Mouse (Mus musculus) MEL (cell line): ENCODE measurements around the gene Myo7a. TPM values are rescaled to one million over a fixed set of nuclear protein-coding genes. Genes with fewer than 3 reads are reported as not detected.

Experiments
- DNase-seq: peaks from one replicate; pipeline ENCODE4 v3.0.0; 2011; ENCODE audit warnings: low read depth, low spot score
- H3K27ac ChIP-seq: 2 replicates; pipeline ENCODE4 v1.5.1; 2012; ENCODE audit warnings: low read depth, mild to moderate bottlenecking, control low read depth, low read length, moderate library complexity; ENCODE audit not compliant: control insufficient read depth
- H3K27me3 ChIP-seq, 2 experiments: fragments of 150-350 bp in 1 of 2; sonication (generic) in 1 of 2; 2 replicates each; pipeline ENCODE4 v1.6.1; 2012; ENCODE audit warnings: low read length in 2 of 2, mild to moderate bottlenecking in 2 of 2, improper control_type of control experiment in 1 of 2, moderate library complexity in 1 of 2; ENCODE audit not compliant: insufficient read depth in 2 of 2, control insufficient read depth in 1 of 2
- H3K36me3 ChIP-seq, 2 experiments: 2 replicates each; pipeline ENCODE4 v1.6.1; 2012 to 2014; ENCODE audit warnings: low read length in 2 of 2, improper control_type of control experiment in 1 of 2, inconsistent platforms in 1 of 2, mild to moderate bottlenecking in 1 of 2; ENCODE audit not compliant: insufficient read depth in 2 of 2, control insufficient read depth in 1 of 2
- H3K4me1 ChIP-seq, 2 experiments: fragments of 150-350 bp in 1 of 2; sonication (generic) in 1 of 2; 2 replicates each; pipeline ENCODE4 v1.6.1; 2012; ENCODE audit warnings: low read length in 2 of 2, improper control_type of control experiment in 1 of 2, mild to moderate bottlenecking in 1 of 2; ENCODE audit not compliant: insufficient read depth in 2 of 2, control insufficient read depth in 1 of 2
- H3K4me3 ChIP-seq, 2 experiments: fragments of 150-350 bp in 1 of 2; sonication (generic) in 1 of 2; 2 replicates each; pipeline ENCODE4 v1.5.1; 2012; ENCODE audit warnings: low read depth in 2 of 2, low read length in 2 of 2, mild to moderate bottlenecking in 2 of 2, moderate library complexity in 2 of 2, control low read depth in 1 of 2, improper control_type of control experiment in 1 of 2; ENCODE audit not compliant: control insufficient read depth in 1 of 2, insufficient read depth in 1 of 2
- H3K79me2 ChIP-seq: 2 replicates; pipeline ENCODE4 v1.6.1; 2012; ENCODE audit warnings: mild to moderate bottlenecking, low read length, moderate library complexity; ENCODE audit not compliant: control insufficient read depth, poor library complexity, insufficient read depth
- H3K9ac ChIP-seq: 2 replicates; pipeline ENCODE4 v1.6.1; 2012; ENCODE audit warnings: low read depth, mild to moderate bottlenecking, control low read depth, low read length, moderate library complexity; ENCODE audit not compliant: control insufficient read depth, poor library complexity, severe bottlenecking
- H3K9me3 ChIP-seq: fragments of 150-350 bp; sonication (generic); replicated peaks from 2 replicates; pipeline ENCODE4 v1.6.1; 2012; ENCODE audit warnings: mild to moderate bottlenecking, low read length, improper control_type of control experiment, moderate library complexity; ENCODE audit not compliant: insufficient read depth
- CHD1 ChIP-seq: IDR thresholded peaks from 2 replicates; pipeline ENCODE4 v1.6.1; 2012; ENCODE audit warnings: low read depth, mild to moderate bottlenecking, inconsistent platforms, low read length, improper control_type of control experiment
- CTCF ChIP-seq, 3 experiments: IDR thresholded peaks in 2 of 3; conservative IDR thresholded peaks in 1 of 3; 2 replicates each; pipeline ENCODE4 v1.5.1; 2011 to 2012; ENCODE audit warnings: low read length in 3 of 3, low read depth in 2 of 3, mild to moderate bottlenecking in 2 of 3, improper control_type of control experiment in 1 of 3, inconsistent platforms in 1 of 3, mixed read lengths in 1 of 3, moderate library complexity in 1 of 3; ENCODE audit not compliant: control insufficient read depth in 1 of 3, insufficient read depth in 1 of 3, poor library complexity in 1 of 3, severe bottlenecking in 1 of 3
- ELF1 ChIP-seq: IDR thresholded peaks from 2 replicates; pipeline ENCODE4 v1.6.1; 2014; ENCODE audit warnings: low read depth, mild to moderate bottlenecking, inconsistent platforms, low read length, improper control_type of control experiment, moderate library complexity
- JUND ChIP-seq: IDR thresholded peaks from 2 replicates; pipeline ENCODE4 v1.6.1; 2011; ENCODE audit warnings: low read depth, mild to moderate bottlenecking, improper control_type of control experiment, low read length
- NELFE ChIP-seq: IDR thresholded peaks from 2 replicates; pipeline ENCODE4 v1.6.1; 2011; ENCODE audit warnings: low read depth, low read length, improper control_type of control experiment
- POLR2A ChIP-seq, 2 experiments: IDR thresholded peaks; 2 replicates each; pipeline ENCODE4 v1.6.1; 2011 to 2012; ENCODE audit warnings: low read length in 2 of 2, mild to moderate bottlenecking in 2 of 2, control low read depth in 1 of 2, improper control_type of control experiment in 1 of 2, low read depth in 1 of 2, moderate library complexity in 1 of 2; ENCODE audit not compliant: control insufficient read depth in 1 of 2, insufficient read depth in 1 of 2, poor library complexity in 1 of 2
- POLR2AphosphoS2 ChIP-seq: IDR thresholded peaks from 2 replicates; pipeline ENCODE4 v1.6.1; 2011; ENCODE audit warnings: low read length, improper control_type of control experiment
- RAD21 ChIP-seq: IDR thresholded peaks from 2 replicates; pipeline ENCODE4 v1.6.1; 2011; ENCODE audit warnings: mild to moderate bottlenecking, low read depth, low read length, improper control_type of control experiment
- RCOR1 ChIP-seq: IDR thresholded peaks from 2 replicates; pipeline ENCODE4 v1.6.1; 2012; ENCODE audit warnings: low read depth, mild to moderate bottlenecking, inconsistent platforms, low read length, improper control_type of control experiment
- SMC3 ChIP-seq: IDR thresholded peaks from 2 replicates; pipeline ENCODE4 v1.6.1; 2011; ENCODE audit warnings: low read depth, low read length, improper control_type of control experiment
- TAL1 ChIP-seq: IDR thresholded peaks from 2 replicates; pipeline ENCODE4 v1.6.1; 2012; ENCODE audit warnings: mild to moderate bottlenecking, inconsistent platforms, low read length, moderate library complexity, mixed read lengths
- TBP ChIP-seq: IDR thresholded peaks from 2 replicates; pipeline ENCODE4 v1.8.0; 2011; ENCODE audit warnings: low read depth, low read length, improper control_type of control experiment
- ZC3H11A ChIP-seq: IDR thresholded peaks from 2 replicates; pipeline ENCODE4 v1.6.1; 2012; ENCODE audit warnings: low read depth, mild to moderate bottlenecking, inconsistent platforms, low read length, improper control_type of control experiment
- ZKSCAN1 ChIP-seq: IDR thresholded peaks from 2 replicates; pipeline ENCODE4 v1.6.1; 2012; ENCODE audit warnings: low read depth, mild to moderate bottlenecking, inconsistent platforms, low read length, improper control_type of control experiment, moderate library complexity
- ZNF384 ChIP-seq: IDR thresholded peaks from 2 replicates; pipeline ENCODE4 v1.6.1; 2012; ENCODE audit warnings: low read depth, mild to moderate bottlenecking, inconsistent platforms, low read length, improper control_type of control experiment
- polyA plus RNA-seq, 2 experiments: library from polyadenylated mRNA; stranded (reverse) in 1 of 2; unstranded in 1 of 2; fragments of >175 nt in 1 of 2; fragments of >200 nt in 1 of 2; gene quantifications; 2 replicates each; pipeline versions ENCODE4 v1.2.1 to v1.2.4; 2012; ENCODE audit warnings: low replicate concordance in 2 of 2, low read depth in 1 of 2; ENCODE audit not compliant: insufficient read length in 2 of 2, insufficient read depth in 1 of 2, missing spikeins in 1 of 2
- total RNA-seq: library from RNA; depleted of rRNA; stranded (reverse); fragments of 300-350 nt; gene quantifications from 2 replicates; pipeline ENCODE4 v1.2.3, GENCODE M21; 2012

Myo7a gene
- total and polyA plus RNA-seq, 3 experiments: 1.4 to 7.5 TPM; not detected in 1

DNA sequence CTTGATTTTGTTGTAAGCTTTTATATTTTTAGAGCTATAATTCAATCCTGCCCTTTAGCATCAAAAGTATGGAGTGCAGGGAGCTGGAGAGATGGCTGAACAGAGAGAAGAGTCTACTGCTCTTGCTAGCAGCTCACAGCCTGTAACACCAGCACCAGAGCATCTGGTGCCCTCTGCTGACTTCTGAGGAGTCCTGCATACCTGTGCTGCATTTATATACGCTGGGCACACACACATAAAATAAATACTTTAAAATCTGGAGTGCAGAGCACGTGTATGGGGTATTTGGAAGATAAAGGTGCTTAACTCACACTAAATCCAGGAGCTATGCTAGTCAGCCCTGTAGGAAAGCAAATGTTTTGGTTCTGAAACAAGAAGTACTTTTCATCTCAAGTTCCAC is 33.0 kb downstream of the Myo7a start:
- Histone ChIP-seq H3K4me3 (no peak overlapping the region), H3K4me1 (peaks cover 0 to 3% of the 10 kb centered on the region in 2 experiments; a peak in 1 of 4 replicates), H3K27me3 (no peaks in the 10 kb centered on the region; a peak in 1 of 4 replicates), H3K79me2 (no peaks in the 10 kb centered on the region), H3K27ac (no peak overlapping the region), H3K36me3 (no peaks in the 10 kb centered on the region), H3K9ac (no peak overlapping the region), H3K9me3 (no peaks in the 10 kb centered on the region)
- peak; percentile 42 for TF ChIP-seq SMC3
- TF ChIP-seq CTCF (IDR thresholded peaks at IDR 0.05 in 2 of 3, conservative IDR thresholded peaks at IDR 0.05 in 1 of 3; ENCODE audit: control insufficient read depth in 1 of 3, insufficient read depth in 1 of 3, low read depth in 2 of 3, low read length in 3 of 3, poor library complexity in 1 of 3, severe bottlenecking in 1 of 3): peak; percentile 34 to 54 (median 50)
- TF ChIP-seq NELFE: no peak
- TF ChIP-seq RAD21: peak; percentile 30
- DNase-seq: peak; percentile 40

DNA sequence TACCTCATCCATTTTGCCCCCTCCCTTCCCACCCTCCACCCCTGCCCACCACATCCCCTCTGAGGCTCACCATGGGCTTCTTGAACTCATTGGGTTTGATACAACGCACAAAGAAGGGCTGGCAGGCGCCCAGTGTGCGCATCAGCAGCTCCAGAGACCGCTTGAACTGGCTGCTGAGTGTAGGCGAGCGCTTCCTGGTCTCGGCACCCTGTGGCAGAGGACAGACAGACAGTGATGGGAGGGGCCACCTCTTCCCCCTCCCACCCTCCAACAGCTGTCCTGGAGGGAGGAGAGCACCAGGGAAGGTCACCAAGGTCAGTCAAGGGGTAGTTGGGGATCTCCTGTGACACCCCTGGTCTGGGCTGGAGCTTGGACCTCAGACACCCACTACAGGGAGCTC is 34.0 kb downstream of the Myo7a start:
- no peak for TF ChIP-seq CHD1
- no peak for TF ChIP-seq NELFE
- no peak for TF ChIP-seq ZKSCAN1
- no peak for TF ChIP-seq JUND
- peak; percentile 30; the same call in 1 of the 2 replicates for TF ChIP-seq ELF1
- peak; percentile 16 for DNase-seq
- no peaks in the 10 kb centered on the region for H3K36me3 ChIP-seq
- H3K4me1 ChIP-seq: peaks cover 0 to 3% of the 10 kb centered on the region in 2 experiments; a peak in 1 of 4 replicates
- H3K4me3 ChIP-seq: peak overlapping the region; percentile 24 to 32; a peak in 2 of 4 replicates
- H3K9me3 ChIP-seq: no peaks in the 10 kb centered on the region
- no peaks in the 10 kb centered on the region for H3K79me2 ChIP-seq
- no peak overlapping the region for H3K27ac ChIP-seq
- no peak overlapping the region for H3K9ac ChIP-seq
- H3K27me3 ChIP-seq: no peaks in the 10 kb centered on the region; a peak in 1 of 4 replicates

DNA sequence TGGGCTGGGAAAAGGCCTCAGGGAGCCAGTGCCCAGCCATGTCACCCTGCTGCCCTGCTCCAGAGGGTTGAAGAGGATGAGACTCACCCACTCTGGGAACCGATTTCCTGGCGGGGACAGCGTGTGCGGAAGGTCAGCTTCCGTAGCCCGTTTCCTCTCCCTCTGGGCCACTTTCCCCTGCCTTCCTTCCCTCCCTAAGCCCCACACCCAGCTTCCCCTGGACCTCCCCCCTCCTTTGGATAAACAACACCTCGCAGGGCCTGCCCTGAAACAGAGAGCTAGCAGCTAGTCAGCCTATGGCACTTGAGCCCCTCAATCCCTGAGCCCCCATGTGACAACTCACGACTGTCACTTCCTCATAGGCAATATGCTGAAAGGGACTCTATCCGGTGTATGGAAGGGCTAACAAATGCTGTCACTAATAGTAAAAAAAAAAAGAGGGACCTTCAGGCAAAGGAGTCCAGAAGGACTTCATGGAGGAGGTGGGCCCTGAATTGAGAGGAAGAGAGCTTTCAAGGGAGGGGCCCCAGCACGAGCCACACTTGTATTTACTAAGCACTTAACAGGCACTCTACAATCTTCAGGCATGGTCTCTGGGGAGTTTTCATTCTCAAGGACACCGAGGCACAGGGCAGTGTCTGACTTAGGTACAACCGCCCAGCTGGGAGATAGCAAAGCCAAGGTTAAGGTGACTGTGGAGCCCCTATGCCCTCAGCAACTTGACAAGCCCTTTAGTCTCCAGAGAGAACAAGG is 34.6 kb downstream of the Myo7a start:
- Histone ChIP-seq H3K27me3 (no peaks in the 10 kb centered on the region; a peak in 1 of 4 replicates), H3K27ac (no peak overlapping the region), H3K79me2 (no peaks in the 10 kb centered on the region), H3K36me3 (no peaks in the 10 kb centered on the region), H3K4me1 (peaks cover 0 to 3% of the 10 kb centered on the region in 2 experiments; a peak in 1 of 4 replicates), H3K9me3 (no peaks in the 10 kb centered on the region), H3K9ac (peak overlapping the region; percentile 28), H3K4me3 (peak overlapping the region; percentile 24 to 32; a peak in 3 of 4 replicates)
- DNase-seq: no peak
- TF ChIP-seq TAL1 (no peak), SMC3 (no peak), POLR2A (IDR thresholded peaks at IDR 0.05; ENCODE audit: control insufficient read depth in 1 of 2, insufficient read depth in 1 of 2, low read depth in 1 of 2, low read length in 2 of 2, poor library complexity in 1 of 2) (no peak), ZC3H11A (no peak), POLR2AphosphoS2 (no peak), ZNF384 (no peak), RCOR1 (no peak), TBP (no peak)
